24 mouse cellular contexts compared by ENCODE assay signal in the genomic region with DNA sequence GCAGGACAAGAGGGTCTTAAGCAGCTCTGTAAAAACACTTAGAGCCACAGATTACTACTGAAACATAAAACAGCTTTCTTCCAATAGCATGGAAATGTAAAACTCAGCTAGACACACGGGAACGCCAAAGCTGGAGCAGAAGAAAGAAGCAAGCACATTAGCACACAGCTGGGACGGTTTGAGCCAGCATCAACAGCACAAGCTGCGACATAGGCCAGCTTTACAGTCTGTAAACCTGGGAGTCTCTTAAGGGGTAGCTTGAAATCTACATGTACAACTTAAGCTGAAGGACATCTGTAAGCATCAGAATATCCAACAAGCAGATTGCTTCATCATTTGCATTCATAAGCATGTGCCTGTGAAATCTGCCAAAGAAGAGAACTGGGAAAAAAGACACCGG.
"Had no signal": no experiment of that assay in that cellular context is flagged by ENCODE, and none has a peak within 500 bp of the region (broad histone marks: within the 10 kb centered on the region; RNA-seq: fewer than 3 reads in every experiment).

No protein-coding gene starts in this region.

- H3K4me3 ChIP-seq: layer of hippocampus, adult 2 months; left cerebral cortex, adult 2 months; liver, embryonic 13.5 days; midbrain, embryonic 12.5 days; midbrain, embryonic 15.5 days; neural tube, embryonic 12.5 days; neural tube, embryonic 15.5 days had no signal

- H3K4me1 ChIP-seq: liver, embryonic 13.5 days; neural tube, embryonic 12.5 days; neural tube, embryonic 15.5 days had no signal

- ATAC-seq: midbrain, embryonic 15.5 days had no signal

- H3K9me3 ChIP-seq: liver, embryonic 13.5 days; midbrain, embryonic 12.5 days; midbrain, embryonic 15.5 days; neural tube, embryonic 12.5 days; neural tube, embryonic 15.5 days had no signal

- H3K9ac ChIP-seq: liver, embryonic 13.5 days; midbrain, embryonic 12.5 days; midbrain, embryonic 15.5 days; neural tube, embryonic 12.5 days; neural tube, embryonic 15.5 days had no signal

- H3K36me3 ChIP-seq: liver, embryonic 13.5 days; midbrain, embryonic 12.5 days; midbrain, embryonic 15.5 days; neural tube, embryonic 12.5 days; neural tube, embryonic 15.5 days had no signal

- DNase-seq: kidney, adult 18-20 months; kidney, adult 9 months; kidney, postnatal 14 days; kidney, postnatal 4 days; layer of hippocampus, adult 9-11 months; layer of hippocampus, postnatal 36 days; left cerebral cortex, postnatal 4 days; liver, embryonic 13.5 days; lung, adult 2 months; lung, postnatal 14 days; right cerebral cortex, adult 18-20 months; right cerebral cortex, postnatal 14 days; right cerebral cortex, postnatal 4 days; thymus, adult 2 months; thymus, postnatal 14 days; thymus, postnatal 4 days had no signal

- H3K27ac ChIP-seq: layer of hippocampus, adult 2 months; left cerebral cortex, adult 2 months; liver, embryonic 13.5 days; macrophage; midbrain, embryonic 12.5 days; midbrain, embryonic 15.5 days; neural tube, embryonic 12.5 days; neural tube, embryonic 15.5 days; stomach, postnatal 0 days had no signal

- H3K4me2 ChIP-seq: liver, embryonic 13.5 days; midbrain, embryonic 12.5 days; midbrain, embryonic 15.5 days; neural tube, embryonic 12.5 days; neural tube, embryonic 15.5 days had no signal

- H3K27me3 ChIP-seq: liver, embryonic 13.5 days; midbrain, embryonic 12.5 days; midbrain, embryonic 15.5 days; neural tube, embryonic 12.5 days; neural tube, embryonic 15.5 days had no signal
